Comparison of ENCODE assay signal across 8 mouse cellular contexts in genomic region chr7:101933751-101934240, GRCm38 (mm10). TPM values are rescaled to one million over a fixed set of nuclear protein-coding genes. Genes with fewer than 3 reads are reported as not detected.
DNase-seq lines count a peak whose midpoint lies in the region; ATAC-seq and TF ChIP-seq lines count a peak whose summit lies in the region.

TSS of gene Lrrc51 (minus strand) at chr7:101933895.
TSS of gene Numa1 (plus strand) at chr7:101934111.

- TF ChIP-seq EP300 in lung, postnatal 0 days (IDR thresholded peaks at IDR 0.05) = peak; percentile 4

- no peaks in the 10 kb centered on the region for H3K9me3 ChIP-seq in hindbrain, embryonic 10.5 days
- no peaks in the 10 kb centered on the region for H3K9me3 ChIP-seq in lung, postnatal 0 days (ENCODE audit: low read length)

- H3K36me3 ChIP-seq in hindbrain, embryonic 10.5 days = peaks cover 20% of the 10 kb centered on the region; the same call in 1 of the 2 replicates
- H3K36me3 ChIP-seq in lung, postnatal 0 days (ENCODE audit: insufficient read depth, low read length) = no peaks in the 10 kb centered on the region

- H3K4me1 ChIP-seq in hindbrain, embryonic 10.5 days (replicated peaks) = peaks cover 27% of the 10 kb centered on the region
- no peaks in the 10 kb centered on the region; the same call in 1 of the 2 replicates for H3K4me1 ChIP-seq in lung, postnatal 0 days (ENCODE audit: insufficient read depth, low read depth, low read length)

- TF ChIP-seq CTCF in lung, postnatal 0 days (IDR thresholded peaks at IDR 0.05) = no peak

- WGBS in hindbrain, embryonic 10.5 days = under 1% methylated on average over 40 of the region's 40 CpGs
- 2% methylated on average over 40 of the region's 40 CpGs for WGBS in lung, postnatal 0 days

- no peaks in the 10 kb centered on the region for H3K27me3 ChIP-seq in hindbrain, embryonic 10.5 days (ENCODE audit: insufficient read depth, poor library complexity, severe bottlenecking)
- H3K27me3 ChIP-seq in lung, postnatal 0 days (replicated peaks; ENCODE audit: insufficient read depth, low read length) = no peaks in the 10 kb centered on the region

- peak within 1 kb of the TSS; percentile 67 for H3K9ac ChIP-seq in lung, postnatal 0 days (replicated peaks; ENCODE audit: low read depth)

- peak; percentile 97 for DNase-seq in MN1 (ENCODE audit: low spot score)
- peak; percentile 97 for DNase-seq in cerebellum, adult 9-10 months
- peak; percentile 96 for DNase-seq in hindbrain, embryonic 10.5 days (ENCODE audit: low spot score)
- peak; percentile 98 for DNase-seq in layer of hippocampus, adult 9-11 months
- peak; percentile 99 for DNase-seq in lung, postnatal 0 days (ENCODE audit: low spot score)
- peak; percentile 90 for DNase-seq in ovary, postnatal 14 days (ENCODE audit: low spot score)
- DNase-seq in thymus, postnatal 14 days = peak; percentile 97

- peak within 1 kb of the TSS; percentile 96 for H3K27ac ChIP-seq in hindbrain, embryonic 10.5 days
- H3K27ac ChIP-seq in lung, postnatal 0 days (ENCODE audit: low read length) = peak within 1 kb of the TSS; percentile 86

- H3K4me3 ChIP-seq in hindbrain, embryonic 10.5 days = peak within 1 kb of the TSS; percentile 93
- H3K4me3 ChIP-seq in lung, postnatal 0 days (ENCODE audit: low read depth, low read length) = peak within 1 kb of the TSS; percentile 69

- peak within 1 kb of the TSS; percentile 77 for H3K4me2 ChIP-seq in lung, postnatal 0 days (replicated peaks; ENCODE audit: low read depth, low read length)

- ATAC-seq in frontal cortex, adult (ENCODE audit: low TSS enrichment) = peak; percentile 99
- peak; percentile 98 for ATAC-seq in lung, postnatal 0 days

RNA-seq across cellular contexts. Expression of gene Lrrc51, which starts in this region (rescaled TPM):
- polyA plus RNA-seq in hindbrain, embryonic 10.5 days (2016; fragmentation: Nextera tagmentation; extraction: Ambion mirVana) = 9.6 and 13.8 TPM in 2 replicates
- polyA plus RNA-seq in lung, postnatal 0 days (2015; fragmentation: Nextera tagmentation; extraction: Ambion mirVana) = 41.5 and 46.1 TPM in 2 replicates

RNA-seq across cellular contexts. Expression of gene Numa1, which starts in this region (rescaled TPM):
- polyA plus RNA-seq in hindbrain, embryonic 10.5 days (2016; fragmentation: Nextera tagmentation; extraction: Ambion mirVana) = 79.0 and 80.6 TPM in 2 replicates
- 31.6 and 38.0 TPM in 2 replicates for polyA plus RNA-seq in lung, postnatal 0 days (2015; fragmentation: Nextera tagmentation; extraction: Ambion mirVana)

Comparison
In these comparisons a context has a peak if more than half of its experiments do, and no peak if none do; other contexts are left out.
1. Peak in every context shown above with its lines: DNase-seq, ATAC-seq, H3K4me3 ChIP-seq and H3K27ac ChIP-seq.